Mouse (Mus musculus): ENCODE results near the gene Rflna. TPM values are rescaled to one million over a fixed set of nuclear protein-coding genes. Genes with fewer than 3 reads are reported as not detected.

The Rflna gene
- total and polyA plus RNA-seq, 3 experiments = not detected

DNA sequence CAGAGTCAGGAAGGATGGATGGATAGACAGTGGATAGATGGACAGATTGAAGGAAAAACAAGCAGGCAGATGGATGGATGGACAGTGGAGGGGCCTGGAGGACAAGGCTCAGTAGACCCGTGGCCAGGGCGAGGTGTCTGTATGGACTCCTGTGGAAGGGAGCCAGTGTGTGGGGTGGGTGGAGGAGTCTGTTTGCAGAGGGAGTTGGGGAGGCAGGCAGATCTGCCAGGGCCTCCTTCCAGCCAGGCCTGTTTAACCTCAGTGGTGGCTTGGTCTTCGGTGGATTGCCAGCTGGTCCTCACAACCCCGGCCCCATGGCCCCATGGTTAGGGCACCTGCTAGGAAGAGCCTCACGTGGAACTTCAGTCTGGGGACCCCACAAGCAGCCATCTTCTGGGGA lies 3.9 kb downstream of the Rflna start:
- no peaks in the 10 kb centered on the region for H3K27me3 ChIP-seq (ENCODE audit: control insufficient read depth in 1 of 2, insufficient read depth in 2 of 2, low read length in 2 of 2)
- H3K27ac ChIP-seq (ENCODE audit: control insufficient read depth, low read depth, low read length) = no peak overlapping the region
- no peaks in the 10 kb centered on the region for H3K79me2 ChIP-seq (ENCODE audit: control insufficient read depth, insufficient read depth, low read length, poor library complexity)
- H3K36me3 ChIP-seq (ENCODE audit: control insufficient read depth in 1 of 2, insufficient read depth in 2 of 2, low read length in 2 of 2) = no peaks in the 10 kb centered on the region
- no peak overlapping the region for H3K4me3 ChIP-seq (ENCODE audit: control insufficient read depth in 1 of 2, insufficient read depth in 1 of 2, low read depth in 2 of 2, low read length in 2 of 2)
- no peaks in the 10 kb centered on the region for H3K9me3 ChIP-seq (replicated peaks; ENCODE audit: insufficient read depth, low read length)
- no peak for DNase-seq (ENCODE audit: low read depth, low spot score)
- no peaks in the 10 kb centered on the region for H3K4me1 ChIP-seq (ENCODE audit: control insufficient read depth in 1 of 2, insufficient read depth in 2 of 2, low read length in 2 of 2)
- TF ChIP-seq TBP (IDR thresholded peaks at IDR 0.05; ENCODE audit: low read depth, low read length) (no peak), ELF1 (IDR thresholded peaks at IDR 0.05; ENCODE audit: low read depth, low read length) (no peak), MEF2A (IDR thresholded peaks at IDR 0.05; ENCODE audit: extremely low read depth, insufficient replicate concordance, low read depth, low read length, poor library complexity, severe bottlenecking) (no peak), POLR2AphosphoS5 (IDR thresholded peaks at IDR 0.05; ENCODE audit: borderline replicate concordance, low read depth, low read length) (no peak), MAZ (IDR thresholded peaks at IDR 0.05; ENCODE audit: low read depth, low read length) (no peak), USF2 (IDR thresholded peaks at IDR 0.05; ENCODE audit: borderline replicate concordance in 1 of 2, insufficient read depth in 1 of 2, low read depth in 1 of 2, low read length in 2 of 2) (no peak), RAD21 (IDR thresholded peaks at IDR 0.05; ENCODE audit: low read depth, low read length) (no peak), MXI1 (IDR thresholded peaks at IDR 0.05; ENCODE audit: low read depth, low read length) (no peak), HCFC1 (IDR thresholded peaks at IDR 0.05; ENCODE audit: low read depth, low read length) (no peak), RCOR1 (IDR thresholded peaks at IDR 0.05; ENCODE audit: low read depth, low read length) (no peak), ETS1 (IDR thresholded peaks at IDR 0.05; ENCODE audit: low read depth, low read length) (no peak), GABPA (IDR thresholded peaks at IDR 0.05; ENCODE audit: low read depth, low read length) (no peak), JUND (IDR thresholded peaks at IDR 0.05; ENCODE audit: low read depth, low read length) (no peak), TAL1 (IDR thresholded peaks at IDR 0.05; ENCODE audit: low read length) (no peak)
- no peak overlapping the region for H3K9ac ChIP-seq (ENCODE audit: control insufficient read depth, low read depth, low read length, poor library complexity, severe bottlenecking)

DNA sequence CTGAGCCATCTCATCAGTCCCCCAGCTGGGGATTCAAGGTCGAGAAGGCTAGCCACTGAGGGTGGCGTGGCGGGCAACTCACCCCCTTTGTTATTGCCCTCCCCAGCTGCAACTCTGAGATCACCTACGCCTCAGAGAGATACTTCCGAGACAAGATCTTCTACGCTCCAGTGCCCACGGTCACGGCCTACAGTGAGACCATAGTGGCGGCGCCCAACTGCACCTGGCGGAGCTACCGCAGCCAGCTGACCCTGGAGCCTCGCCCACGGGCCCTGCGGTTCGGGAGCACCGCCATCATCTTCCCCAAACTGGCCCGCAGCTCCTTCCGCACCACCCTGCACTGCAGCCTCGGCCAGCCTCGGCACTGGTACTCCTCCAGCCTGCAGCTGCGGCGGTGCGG lies 8.1 kb downstream of the Rflna start:
- Histone ChIP-seq H3K9ac (ENCODE audit: control insufficient read depth, low read depth, low read length, poor library complexity, severe bottlenecking) (no peak overlapping the region), H3K27me3 (ENCODE audit: control insufficient read depth in 1 of 2, insufficient read depth in 2 of 2, low read length in 2 of 2) (no peaks in the 10 kb centered on the region), H3K9me3 (replicated peaks; ENCODE audit: insufficient read depth, low read length) (no peaks in the 10 kb centered on the region), H3K4me1 (ENCODE audit: control insufficient read depth in 1 of 2, insufficient read depth in 2 of 2, low read length in 2 of 2) (no peaks in the 10 kb centered on the region), H3K79me2 (ENCODE audit: control insufficient read depth, insufficient read depth, low read length, poor library complexity) (no peaks in the 10 kb centered on the region), H3K27ac (ENCODE audit: control insufficient read depth, low read depth, low read length) (no peak overlapping the region), H3K36me3 (ENCODE audit: control insufficient read depth in 1 of 2, insufficient read depth in 2 of 2, low read length in 2 of 2) (no peaks in the 10 kb centered on the region), H3K4me3 (ENCODE audit: control insufficient read depth in 1 of 2, insufficient read depth in 1 of 2, low read depth in 2 of 2, low read length in 2 of 2) (no peak overlapping the region)
- DNase-seq (ENCODE audit: low read depth, low spot score) = no peak
- TF ChIP-seq CHD1 (IDR thresholded peaks at IDR 0.05; ENCODE audit: low read depth, low read length) = no peak

DNA sequence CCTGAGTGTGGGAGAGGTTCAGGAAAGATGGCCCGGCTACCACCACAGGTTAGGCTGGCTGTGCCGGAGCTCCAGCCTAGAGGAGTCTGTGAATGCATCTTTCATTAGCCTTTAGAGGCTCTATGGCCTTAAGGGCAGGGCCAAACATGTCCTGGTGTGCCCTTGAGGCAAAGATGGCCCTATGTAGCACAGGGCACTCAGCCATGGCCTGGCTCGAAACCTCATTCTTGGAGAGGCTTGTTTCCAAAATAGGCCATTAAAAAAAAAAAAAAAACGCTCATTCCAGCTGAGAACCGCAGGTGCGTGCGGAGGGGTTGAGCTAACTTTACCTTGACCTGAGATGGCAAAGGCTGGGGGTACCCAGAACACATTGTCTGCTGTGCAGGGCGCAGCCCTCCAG lies 8.6 kb downstream of the Rflna start:
- H3K9me3 ChIP-seq (replicated peaks; ENCODE audit: insufficient read depth, low read length) = no peaks in the 10 kb centered on the region
- no peaks in the 10 kb centered on the region for H3K4me1 ChIP-seq (ENCODE audit: control insufficient read depth in 1 of 2, insufficient read depth in 2 of 2, low read length in 2 of 2)
- H3K36me3 ChIP-seq (ENCODE audit: control insufficient read depth in 1 of 2, insufficient read depth in 2 of 2, low read length in 2 of 2) = no peaks in the 10 kb centered on the region
- H3K27ac ChIP-seq (ENCODE audit: control insufficient read depth, low read depth, low read length) = no peak overlapping the region
- TF ChIP-seq UBTF (IDR thresholded peaks at IDR 0.05; ENCODE audit: borderline replicate concordance, insufficient read depth, low read depth, low read length) = no peak
- no peak for TF ChIP-seq POLR2AphosphoS2 (IDR thresholded peaks at IDR 0.05; ENCODE audit: low read length)
- TF ChIP-seq RCOR1 (IDR thresholded peaks at IDR 0.05; ENCODE audit: low read depth, low read length) = no peak
- TF ChIP-seq SMC3 (IDR thresholded peaks at IDR 0.05; ENCODE audit: low read depth, low read length) = no peak
- no peak for TF ChIP-seq USF2 (IDR thresholded peaks at IDR 0.05; ENCODE audit: borderline replicate concordance in 1 of 2, insufficient read depth in 1 of 2, low read depth in 1 of 2, low read length in 2 of 2)
- no peak for TF ChIP-seq NRF1 (IDR thresholded peaks at IDR 0.05; ENCODE audit: insufficient read depth, low read depth, low read length, poor library complexity, severe bottlenecking)
- TF ChIP-seq TCF12 (IDR thresholded peaks at IDR 0.05; ENCODE audit: low read depth, low read length) = no peak
- no peak for TF ChIP-seq MEF2A (IDR thresholded peaks at IDR 0.05; ENCODE audit: extremely low read depth, insufficient replicate concordance, low read depth, low read length, poor library complexity, severe bottlenecking)
- no peak for TF ChIP-seq HCFC1 (IDR thresholded peaks at IDR 0.05; ENCODE audit: low read depth, low read length)
- TF ChIP-seq ZMIZ1 (IDR thresholded peaks at IDR 0.05; ENCODE audit: low read depth, low read length) = no peak
- TF ChIP-seq GABPA (IDR thresholded peaks at IDR 0.05; ENCODE audit: low read depth, low read length) = no peak
- H3K9ac ChIP-seq (ENCODE audit: control insufficient read depth, low read depth, low read length, poor library complexity, severe bottlenecking) = no peak overlapping the region
- no peaks in the 10 kb centered on the region for H3K27me3 ChIP-seq (ENCODE audit: control insufficient read depth in 1 of 2, insufficient read depth in 2 of 2, low read length in 2 of 2)
- no peak overlapping the region for H3K4me3 ChIP-seq (ENCODE audit: control insufficient read depth in 1 of 2, insufficient read depth in 1 of 2, low read depth in 2 of 2, low read length in 2 of 2)
- DNase-seq (ENCODE audit: low read depth, low spot score) = no peak
- H3K79me2 ChIP-seq (ENCODE audit: control insufficient read depth, insufficient read depth, low read length, poor library complexity) = no peaks in the 10 kb centered on the region

All from MEL (cell line).